Comparison of ENCODE assay signal across 7 mouse cellular contexts in genomic region chr13:30253636-30254264, GRCm38 (mm10).
DNase-seq lines count a peak whose midpoint lies in the region; ATAC-seq and TF ChIP-seq lines count a peak whose summit lies in the region.

No protein-coding gene starts in this region.

- no peaks in the 10 kb centered on the region for H3K79me2 ChIP-seq in C2C12 (ENCODE audit: control insufficient read depth, insufficient read depth)

- H3K36me3 ChIP-seq in C2C12 (ENCODE audit: control insufficient read depth, insufficient read depth) = no peaks in the 10 kb centered on the region
- no peaks in the 10 kb centered on the region for H3K36me3 ChIP-seq in forebrain, postnatal 0 days (ENCODE audit: insufficient read depth)
- H3K36me3 ChIP-seq in neural tube, embryonic 14.5 days (ENCODE audit: control insufficient read depth, insufficient read depth, low read length) = no peaks in the 10 kb centered on the region

- DNase-seq in R1 (ENCODE audit: low read depth, low spot score) = peak; percentile 23
- DNase-seq in forebrain, postnatal 0 days = peak; percentile 5
- peak; percentile 32 to 36 for DNase-seq in kidney, adult 8-10 months
- DNase-seq in left cerebral cortex, adult 2 months (ENCODE audit: extremely low spot score in 1 of 2, low spot score in 2 of 2) = no peak
- no peak for DNase-seq in right cerebral cortex, adult 18-20 months

- no peaks in the 10 kb centered on the region for H3K79me3 ChIP-seq in C2C12 (ENCODE audit: low read depth)

- 13% methylated on average over 5 of the region's 5 CpGs for WGBS in forebrain, postnatal 0 days
- 18% methylated on average over 5 of the region's 5 CpGs for WGBS in neural tube, embryonic 14.5 days

- intact Hi-C loops in left cerebral cortex, adult 2 months (cut with DNase I) = no loop called here

- no peak overlapping the region for H3K9ac ChIP-seq in forebrain, postnatal 0 days
- no peak overlapping the region for H3K9ac ChIP-seq in neural tube, embryonic 14.5 days (replicated peaks; ENCODE audit: low read depth, low read length)

- H3K4me3 ChIP-seq in C2C12 (ENCODE audit: insufficient read depth, poor library complexity, severe bottlenecking) = no peak overlapping the region
- no peak overlapping the region for H3K4me3 ChIP-seq in forebrain, postnatal 0 days (ENCODE audit: low read depth, low read length)
- H3K4me3 ChIP-seq in neural tube, embryonic 14.5 days (ENCODE audit: low read depth, low read length) = no peak overlapping the region
- H3K4me3 ChIP-seq in left cerebral cortex, adult 2 months = no peak overlapping the region

- peak; percentile 66; the same call in 1 of the 2 replicates for ATAC-seq in forebrain, postnatal 0 days
- ATAC-seq in neural tube, embryonic 14.5 days (ENCODE audit: low read depth) = peak; percentile 28; the same call in 1 of the 2 replicates

- TF ChIP-seq CTCF in C2C12 (IDR thresholded peaks at IDR 0.05; ENCODE audit: control insufficient read depth, insufficient read depth, insufficient read length) = no peak
- no peak for TF ChIP-seq CTCF in forebrain, postnatal 0 days (IDR thresholded peaks at IDR 0.05; ENCODE audit: low read depth)
- no peak for TF ChIP-seq CTCF in left cerebral cortex, adult 2 months (IDR thresholded peaks at IDR 0.05)

- no peaks in the 10 kb centered on the region for H3K27me3 ChIP-seq in C2C12 (ENCODE audit: control insufficient read depth, insufficient read depth, insufficient read length)
- no peaks in the 10 kb centered on the region for H3K27me3 ChIP-seq in forebrain, postnatal 0 days (ENCODE audit: insufficient read depth, low read length)
- no peaks in the 10 kb centered on the region for H3K27me3 ChIP-seq in neural tube, embryonic 14.5 days (ENCODE audit: control insufficient read depth, insufficient read depth, low read length)

- H3K27ac ChIP-seq in forebrain, postnatal 0 days (ENCODE audit: low read depth, low read length) = no peak overlapping the region
- H3K27ac ChIP-seq in neural tube, embryonic 14.5 days (ENCODE audit: low read depth, low read length) = no peak overlapping the region
- H3K27ac ChIP-seq in left cerebral cortex, adult 2 months = no peak overlapping the region

- no peak overlapping the region for H3K4me2 ChIP-seq in forebrain, postnatal 0 days (ENCODE audit: low read depth)
- H3K4me2 ChIP-seq in neural tube, embryonic 14.5 days (ENCODE audit: low read depth, low read length) = no peak overlapping the region

- H3ac ChIP-seq in C2C12 (ENCODE audit: control insufficient read depth, insufficient read length, low read depth) = no peak overlapping the region

- no peaks in the 10 kb centered on the region for H3K4me1 ChIP-seq in forebrain, postnatal 0 days (ENCODE audit: insufficient read depth)
- H3K4me1 ChIP-seq in neural tube, embryonic 14.5 days (ENCODE audit: control insufficient read depth, insufficient read depth, low read length) = no peaks in the 10 kb centered on the region

- H3K9me3 ChIP-seq in forebrain, postnatal 0 days (ENCODE audit: low read length) = no peaks in the 10 kb centered on the region
- H3K9me3 ChIP-seq in neural tube, embryonic 14.5 days (ENCODE audit: control insufficient read depth, low read length) = no peaks in the 10 kb centered on the region

TF ChIP-seq in C2C12, 6 proteins besides CTCF, POLR2A, EP300 and RAD21:
- TF ChIP-seq USF1 (IDR thresholded peaks at IDR 0.05; ENCODE audit: low read depth) (no peak), MYOG (IDR thresholded peaks at IDR 0.05; ENCODE audit: control insufficient read depth, extremely low read depth, insufficient read length) (no peak), MAX (IDR thresholded peaks at IDR 0.05) (no peak), CEBPB (IDR thresholded peaks at IDR 0.05; ENCODE audit: low read depth) (no peak), MYOD1 (IDR thresholded peaks at IDR 0.05; ENCODE audit: control insufficient read depth, insufficient read length, low read depth) (peak; percentile 91)

Comparison
In these comparisons a context has a peak if more than half of its experiments do, and no peak if none do; other contexts are left out.
1. DNase-seq: peak in R1 (single experiment), forebrain, postnatal 0 days (single experiment) and kidney, adult 8-10 months (2 of 2); none in left cerebral cortex, adult 2 months (0 of 2) and right cerebral cortex, adult 18-20 months (single experiment).